Mouse (Mus musculus) liver, embryonic 14.5 days (tissue): ENCODE data around the gene Trhr2. TPM values are rescaled to one million over a fixed set of nuclear protein-coding genes. Genes with fewer than 3 reads are reported as not detected.

Experiments used
- ATAC-seq: fragments of 200-750 bp; cut with Nextera tagmentation; 2 replicates; pipeline ENCODE4 v1.8.0; 2017; ENCODE audit warnings: moderate number of reproducible peaks, mild to moderate bottlenecking, moderate library complexity; ENCODE audit not compliant: insufficient read depth
- DNase-seq, 3 experiments: peaks; one replicate each; pipeline ENCODE4 v3.0.0-alpha.2; 2012 to 2013; ENCODE audit warnings: low read depth in 3 of 3, low spot score in 3 of 3
- H3K27ac ChIP-seq: fragments of 300-500 bp; sonication (generic); 2 replicates; pipeline ENCODE4 v1.5.1; 2014; ENCODE audit warnings: moderate library complexity, mild to moderate bottlenecking, control low read depth, inconsistent platforms
- H3K27me3 ChIP-seq: fragments of 300-500 bp; sonication (generic); 2 replicates; pipeline ENCODE4 v1.6.1; 2014; ENCODE audit warnings: mild to moderate bottlenecking, low read length, moderate library complexity; ENCODE audit not compliant: control insufficient read depth, insufficient read depth
- H3K36me3 ChIP-seq: fragments of 300-500 bp; sonication (generic); replicated peaks from 2 replicates; pipeline ENCODE4 v1.6.1; 2014; ENCODE audit warnings: low read depth; ENCODE audit not compliant: control insufficient read depth, insufficient read depth
- H3K4me1 ChIP-seq, 2 experiments: fragments of 200-500 bp in 1 of 2; fragments of 300-500 bp in 1 of 2; sonication (generic) in 1 of 2; replicated peaks; 2 replicates each; pipeline ENCODE4 v1.6.1; 2012 to 2014; ENCODE audit warnings: antibody characterized with exemption in 1 of 2, inconsistent platforms in 1 of 2, low read length in 1 of 2; ENCODE audit not compliant: control insufficient read depth in 2 of 2, insufficient read depth in 2 of 2
- H3K4me2 ChIP-seq: fragments of 300-500 bp; sonication (generic); 2 replicates; pipeline ENCODE4 v1.6.1; 2014; ENCODE audit warnings: low read depth, mild to moderate bottlenecking, control low read depth, moderate library complexity
- H3K4me3 ChIP-seq, 2 experiments: fragments of 200-500 bp in 1 of 2; fragments of 300-500 bp in 1 of 2; sonication (generic) in 1 of 2; 2 replicates each; pipeline ENCODE4 v1.5.1; 2012 to 2014; ENCODE audit warnings: low read depth in 2 of 2, low read length in 2 of 2, mild to moderate bottlenecking in 2 of 2, control low read depth in 1 of 2, inconsistent platforms in 1 of 2, moderate library complexity in 1 of 2; ENCODE audit not compliant: insufficient read depth in 1 of 2
- H3K9ac ChIP-seq: fragments of 300-500 bp; sonication (generic); replicated peaks from 2 replicates; pipeline ENCODE4 v1.6.1; 2014; ENCODE audit warnings: mild to moderate bottlenecking, control low read depth, moderate library complexity
- H3K9me3 ChIP-seq: fragments of 300-500 bp; sonication (generic); 2 replicates; pipeline ENCODE4 v1.6.1; 2016; ENCODE audit warnings: low read length, mixed read lengths; ENCODE audit not compliant: control insufficient read depth
- CTCF ChIP-seq: IDR thresholded peaks from 2 replicates; pipeline ENCODE4 v1.5.1; 2016; ENCODE audit warnings: antibody characterized with exemption, low read depth, control low read depth
- EP300 ChIP-seq: IDR thresholded peaks from 2 replicates; pipeline ENCODE4 v1.6.1; 2016; ENCODE audit warnings: antibody characterized with exemption, low read depth
- WGBS: fragments of 180-500 bp; shearing (Covaris S2); extraction: QIAGEN DNeasy Blood & Tissue Kit; methylation state at CpG from one replicate; pipeline ENCODE4 v1.1.7; 2014; ENCODE audit not compliant: insufficient replicate concordance; 5-methylcytosine and 5-hydroxymethylcytosine counted together
- polyA plus RNA-seq, 2 experiments: library from polyadenylated mRNA; depleted of rRNA in 1 of 2; stranded (reverse) in 1 of 2; unstranded in 1 of 2; fragments of >200 nt; fragmentation: Nextera tagmentation in 1 of 2; extraction: Ambion mirVana in 1 of 2; gene quantifications; 2 replicates each; pipeline versions ENCODE4 v1.2.1 to v1.2.3; 2012 to 2014

Gene Trhr2
- not detected in 2 replicates for polyA plus RNA-seq (2012; rRNA removed)
- polyA plus RNA-seq (2014; fragmentation: Nextera tagmentation; extraction: Ambion mirVana): not detected in 2 replicates

DNA sequence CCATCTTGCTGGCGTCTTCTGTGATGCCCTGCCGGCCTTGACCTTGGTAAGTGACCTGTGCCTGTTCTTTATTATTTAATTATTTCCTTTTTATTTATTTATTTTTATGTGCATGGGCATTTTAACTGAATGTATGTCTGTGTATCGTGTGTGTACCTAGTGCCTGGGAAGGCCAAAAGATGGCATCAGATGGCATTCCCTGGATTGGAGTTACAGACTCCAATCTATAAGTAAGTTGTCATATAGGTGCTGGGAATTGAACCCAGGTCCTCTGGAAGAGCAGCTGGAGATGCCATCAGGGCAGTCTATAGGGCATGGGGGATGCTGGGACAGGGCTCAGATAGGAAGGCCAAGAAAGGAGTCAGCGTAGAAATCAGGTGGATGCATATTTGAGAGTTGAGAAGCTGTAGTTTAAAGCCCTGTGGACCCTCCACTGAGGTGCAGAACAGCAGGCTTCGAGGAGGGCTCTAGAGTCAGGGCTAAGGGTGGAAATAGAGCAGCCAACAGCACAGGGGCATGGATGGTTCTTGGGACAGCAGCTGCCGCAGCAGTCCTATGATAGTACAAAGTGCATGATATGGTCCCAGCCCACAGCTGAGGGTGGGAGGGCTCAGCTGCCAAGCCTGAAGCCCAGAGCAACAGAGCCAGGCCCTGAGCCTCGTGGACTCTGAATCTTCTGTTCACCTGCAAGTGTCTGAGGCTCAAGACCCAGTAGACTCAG, at the start of gene Trhr2:
Gene Trhr2, minus strand, starts transcription at position 51 of the 721 bp plus-strand sequence.
- no peak within 1 kb of the TSS for H3K27ac ChIP-seq
- H3K36me3 ChIP-seq: no peaks in the 10 kb centered on the region
- no peaks in the 10 kb centered on the region for H3K4me1 ChIP-seq
- DNase-seq (no peak), ATAC-seq (no peak)
- no peak within 1 kb of the TSS for H3K4me3 ChIP-seq
- no peak within 1 kb of the TSS for H3K4me2 ChIP-seq
- H3K9me3 ChIP-seq: no peaks in the 10 kb centered on the region
- WGBS: 54% methylated on average over 7 of the region's 7 CpGs
- H3K9ac ChIP-seq: no peak within 1 kb of the TSS
- no peaks in the 10 kb centered on the region for H3K27me3 ChIP-seq
- TF ChIP-seq CTCF: no peak
- TF ChIP-seq EP300: no peak

DNA sequence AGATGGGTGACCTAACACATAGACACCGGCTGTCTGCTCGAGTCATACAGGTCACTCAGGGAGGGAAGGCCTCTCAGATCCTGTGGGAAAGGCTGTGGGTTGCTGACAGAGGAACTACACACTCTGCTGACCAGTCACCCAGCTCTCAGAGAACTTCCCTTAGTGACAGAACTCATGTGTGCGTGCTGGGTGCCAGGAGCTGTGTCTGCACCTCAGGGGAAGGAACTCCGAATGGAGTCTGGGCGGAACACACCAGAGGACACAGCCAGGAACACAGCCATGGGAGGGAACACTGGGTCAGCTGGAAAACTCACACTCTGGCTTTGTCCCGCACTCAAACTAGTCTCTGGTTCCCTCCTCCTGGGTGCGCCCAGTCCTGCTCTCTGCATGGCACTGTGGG, 47.1 kb upstream of the Trhr2 start:
- TF ChIP-seq EP300: no peak
- no peak for TF ChIP-seq CTCF
- Histone ChIP-seq H3K27ac (no peak overlapping the region), H3K4me1 (peaks cover 0 to 7% of the 10 kb centered on the region in 2 experiments; a peak in 3 of 4 replicates), H3K27me3 (no peaks in the 10 kb centered on the region), H3K4me2 (no peak overlapping the region), H3K9ac (no peak overlapping the region), H3K9me3 (no peaks in the 10 kb centered on the region), H3K4me3 (no peak overlapping the region), H3K36me3 (peaks cover 89% of the 10 kb centered on the region)
- ATAC-seq (no peak), DNase-seq (no peak)
- 81% methylated on average over 7 of the region's 7 CpGs for WGBS

DNA sequence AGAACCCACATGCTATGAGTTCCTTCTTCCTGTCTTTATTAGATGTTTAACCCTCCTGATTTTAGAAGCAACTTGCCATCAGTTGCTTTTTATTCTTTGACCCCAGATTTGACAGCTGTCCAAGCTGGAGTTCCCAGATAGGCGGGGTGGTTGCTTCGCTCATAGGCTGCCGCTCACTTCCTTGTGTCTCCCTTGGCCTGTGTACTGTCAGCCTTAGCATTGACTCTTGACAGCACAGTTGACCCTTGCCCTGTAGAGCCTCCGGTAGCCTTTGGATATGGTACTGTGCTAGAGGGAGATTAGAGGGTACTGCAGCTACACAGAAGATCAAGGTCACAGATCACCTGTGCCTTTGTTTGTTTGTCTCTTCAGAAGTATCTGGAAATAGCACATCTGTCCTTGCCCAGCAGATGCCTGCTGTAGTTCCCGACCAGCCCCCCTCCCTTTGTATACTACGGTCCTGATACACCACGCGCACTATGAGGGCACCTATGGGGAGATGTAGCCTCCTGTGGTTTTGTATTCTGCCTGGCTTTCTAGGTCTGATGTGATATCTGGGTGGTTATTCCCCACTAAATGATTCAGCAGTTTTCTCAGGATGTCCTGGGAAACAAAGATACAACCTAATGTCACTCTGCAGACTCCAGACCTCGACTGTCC, 44.7 kb upstream of the Trhr2 start:
- Histone ChIP-seq H3K4me3 (no peak overlapping the region), H3K4me1 (peaks cover 0 to 7% of the 10 kb centered on the region in 2 experiments; a peak in 3 of 4 replicates), H3K9me3 (no peaks in the 10 kb centered on the region), H3K4me2 (no peak overlapping the region), H3K36me3 (peaks cover 89% of the 10 kb centered on the region), H3K27ac (no peak overlapping the region), H3K9ac (no peak overlapping the region), H3K27me3 (no peaks in the 10 kb centered on the region)
- no peak for DNase-seq
- ATAC-seq: peak; percentile 55; the same call in 1 of the 2 replicates
- 29% methylated on average over 9 of the region's 9 CpGs for WGBS
- TF ChIP-seq EP300: no peak
- no peak for TF ChIP-seq CTCF

DNA sequence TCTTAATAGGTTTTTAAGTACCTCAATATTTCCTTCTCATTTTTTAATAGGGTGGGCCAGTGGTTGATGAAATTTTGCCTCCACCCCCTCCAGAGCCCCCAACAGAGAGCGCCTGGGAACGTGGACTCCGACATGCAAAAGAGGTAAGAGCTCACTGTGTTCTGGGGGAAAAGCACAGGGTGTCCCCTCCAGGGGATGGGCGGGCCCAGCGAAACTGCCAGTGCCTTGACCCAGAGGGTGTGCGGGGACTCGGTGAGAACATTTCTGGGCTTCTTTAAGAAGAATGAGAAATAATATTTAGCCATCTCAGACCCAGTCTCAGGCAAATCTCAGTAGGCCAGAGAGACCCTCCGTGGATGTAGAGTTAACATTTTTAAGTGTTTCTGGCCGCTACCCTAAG, 37.6 kb upstream of the Trhr2 start:
- H3K36me3 ChIP-seq: peaks cover 65% of the 10 kb centered on the region
- 89% methylated on average over 9 of the region's 9 CpGs for WGBS

DNA sequence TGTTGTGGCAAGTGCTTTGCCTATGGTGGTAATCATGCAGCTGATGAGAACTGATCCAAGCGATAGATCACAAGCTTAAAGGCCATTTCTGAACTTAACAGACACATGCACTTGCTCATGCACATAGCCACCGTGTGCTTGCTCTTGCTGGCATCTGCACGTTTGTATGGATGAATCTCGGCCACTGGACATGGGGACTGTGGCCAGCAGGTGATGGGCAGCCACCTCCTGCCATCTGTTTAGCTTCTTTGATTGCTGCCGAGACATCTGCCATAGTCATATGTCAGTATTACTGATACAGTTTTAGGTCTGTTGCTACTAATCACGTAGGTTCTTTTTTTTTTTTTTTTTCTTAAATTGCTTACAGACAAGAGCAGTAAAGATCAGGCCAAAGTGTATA, 34.7 kb upstream of the Trhr2 start:
- ATAC-seq (no peak), DNase-seq (no peak)
- H3K27ac ChIP-seq: no peak overlapping the region
- WGBS: 87% methylated on average over 6 of the region's 6 CpGs
- H3K4me3 ChIP-seq: no peak overlapping the region
- H3K9ac ChIP-seq: no peak overlapping the region
- no peaks in the 10 kb centered on the region for H3K27me3 ChIP-seq
- peaks cover 47% of the 10 kb centered on the region for H3K36me3 ChIP-seq
- no peak for TF ChIP-seq CTCF
- no peak for TF ChIP-seq EP300
- no peaks in the 10 kb centered on the region for H3K9me3 ChIP-seq
- H3K4me1 ChIP-seq: no peaks in the 10 kb centered on the region
- no peak overlapping the region for H3K4me2 ChIP-seq

More for the DNA sequence above, 37.6 kb upstream of the Trhr2 start:
- H3K4me2 ChIP-seq: no peak overlapping the region
- DNase-seq (no peak), ATAC-seq (no peak)
- H3K9me3 ChIP-seq: no peaks in the 10 kb centered on the region
- no peaks in the 10 kb centered on the region for H3K27me3 ChIP-seq
- TF ChIP-seq CTCF (no peak), EP300 (no peak)
- H3K9ac ChIP-seq: no peak overlapping the region
- H3K27ac ChIP-seq: no peak overlapping the region
- no peaks in the 10 kb centered on the region for H3K4me1 ChIP-seq
- H3K4me3 ChIP-seq: no peak overlapping the region
